Mouse (Mus musculus) spleen, embryonic (tissue): ENCODE measurements at regions not wholly inside any gene's neighbourhood (a gene's known extent, or its start where the extent isn't known, plus 50 kb on each side); places are given as distances from the start of the nearest gene placed in this dataset.

Experiments used
- CTCF ChIA-PET: fragments of 350-600 bp; sonication (Branson Sonifier 250); formaldehyde crosslinking; loops from one replicate; lab custom pipeline; 2022; lab: Charles Lee

GRCm38 (mm10) chr8:41713634-41714330, 296.9 kb upstream of the Frg1 start:
- CTCF ChIA-PET = no interaction called here

- CTCF ChIA-PET = no interaction called here
These were observed 287.4 kb upstream of the Frg1 start for GRCm38 (mm10) chr8:41703927-41704924.
